Mouse (Mus musculus): ENCODE results near the gene Sema6d. TPM values are rescaled to one million over a fixed set of nuclear protein-coding genes. Genes with fewer than 3 reads are reported as not detected.
"Not testable (repeated sequence)": the region's sequence is repeated elsewhere in the genome, so short reads cannot be mapped to it uniquely, and the experiment has no call there.

Sema6d gene
- polyA plus RNA-seq, 1 experiment from 2014 or later: 11.4 TPM

GRCm38 (mm10) chr2:124298872-124299271 lies 209.1 kb downstream of the Sema6d start:
- Histone ChIP-seq H3K36me3 (no peaks in the 10 kb centered on the region), H3K4me2 (no peak overlapping the region), H3K27me3 (no peaks in the 10 kb centered on the region), H3K9me3 (no peaks in the 10 kb centered on the region), H3K9ac (no peak overlapping the region), H3K27ac (no peak overlapping the region), H3K4me3 (no peak overlapping the region), H3K4me1 (0 out of 2 replicates have a peak, but pooled peaks cover 3% of the 10 kb centered on the region)
- ATAC-seq (ENCODE audit: insufficient number of reproducible peaks, insufficient read depth, low FRiP score, low TSS enrichment, low read depth): no peak
- WGBS: 9% methylated on average over 1 of the region's 1 CpGs

DNA sequence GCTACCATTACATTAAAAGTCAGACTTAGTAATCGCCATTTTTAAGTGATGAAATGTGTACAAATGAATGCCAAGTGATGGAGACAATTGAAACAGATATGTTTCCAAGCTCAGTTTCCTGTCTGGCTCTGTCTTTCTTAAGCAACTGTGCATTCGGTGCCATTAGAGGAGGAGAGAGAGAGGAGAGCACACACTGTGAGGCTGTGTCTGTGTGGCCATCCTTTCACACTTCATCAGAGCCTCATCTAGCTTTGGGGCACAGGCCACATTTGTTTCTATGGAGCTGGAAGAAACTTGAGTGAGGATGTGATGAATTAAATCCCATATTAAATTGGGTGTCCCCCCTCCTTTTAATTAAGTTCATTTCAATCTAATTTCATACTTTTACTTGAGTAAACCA lies 218.8 kb downstream of the Sema6d start:
- Histone ChIP-seq H3K4me3 (no peak overlapping the region), H3K27me3 (no peaks in the 10 kb centered on the region), H3K4me2 (no peak overlapping the region), H3K9ac (no peak overlapping the region), H3K36me3 (no peaks in the 10 kb centered on the region), H3K9me3 (no peaks in the 10 kb centered on the region), H3K27ac (no peak overlapping the region), H3K4me1 (no peaks in the 10 kb centered on the region)
- ATAC-seq (ENCODE audit: insufficient number of reproducible peaks, insufficient read depth, low FRiP score, low TSS enrichment, low read depth): no peak
- 53% methylated on average over 2 of the region's 2 CpGs for WGBS

GRCm38 (mm10) chr2:124309361-124310128 lies 219.8 kb downstream of the Sema6d start:
- Histone ChIP-seq H3K9me3 (no peaks in the 10 kb centered on the region), H3K4me1 (no peaks in the 10 kb centered on the region), H3K27ac (no peak overlapping the region), H3K4me2 (no peak overlapping the region), H3K9ac (no peak overlapping the region), H3K27me3 (no peaks in the 10 kb centered on the region), H3K4me3 (no peak overlapping the region), H3K36me3 (no peaks in the 10 kb centered on the region)
- 94% methylated on average over 6 of the region's 6 CpGs for WGBS
- no peak for ATAC-seq (ENCODE audit: insufficient number of reproducible peaks, insufficient read depth, low FRiP score, low TSS enrichment, low read depth)

DNA sequence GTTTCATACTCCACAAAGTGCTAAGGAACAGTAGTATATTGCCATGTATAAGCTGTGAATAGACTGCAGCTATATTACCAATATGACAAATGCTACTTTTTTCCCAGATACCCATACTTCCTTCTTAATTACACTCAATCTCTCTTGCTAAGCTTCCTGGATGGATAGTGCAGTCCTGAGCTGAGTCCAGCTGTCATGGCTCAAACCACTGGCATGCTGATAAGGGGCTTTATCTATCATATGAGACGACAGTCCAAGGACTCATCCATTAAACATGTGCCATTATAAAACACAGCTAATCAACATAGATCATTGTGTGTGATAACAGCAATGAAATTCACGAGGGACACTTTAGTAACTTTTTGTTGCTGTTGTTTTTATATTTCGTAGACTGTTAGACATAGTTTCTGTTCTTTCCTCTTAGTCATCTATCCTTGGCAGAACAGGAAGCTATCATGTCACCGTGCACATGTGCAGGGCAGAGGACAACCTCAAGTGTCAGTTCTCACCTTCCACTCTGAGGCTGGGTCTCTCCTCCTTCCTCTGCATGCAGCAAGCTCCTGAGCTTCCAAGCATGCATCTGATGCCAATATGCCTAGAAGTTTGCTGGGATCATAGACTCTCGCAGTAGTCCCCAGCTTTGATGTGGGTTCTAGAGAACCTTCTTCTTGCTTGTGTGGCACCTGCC lies 232.9 kb downstream of the Sema6d start:
- Histone ChIP-seq H3K9ac (no peak overlapping the region), H3K27ac (no peak overlapping the region), H3K36me3 (no peaks in the 10 kb centered on the region), H3K9me3 (no peaks in the 10 kb centered on the region), H3K4me3 (no peak overlapping the region), H3K27me3 (no peaks in the 10 kb centered on the region), H3K4me2 (no peak overlapping the region), H3K4me1 (no peaks in the 10 kb centered on the region)
- ATAC-seq (ENCODE audit: insufficient number of reproducible peaks, insufficient read depth, low FRiP score, low TSS enrichment, low read depth): no peak
- 81% methylated on average over 5 of the region's 5 CpGs for WGBS

DNA sequence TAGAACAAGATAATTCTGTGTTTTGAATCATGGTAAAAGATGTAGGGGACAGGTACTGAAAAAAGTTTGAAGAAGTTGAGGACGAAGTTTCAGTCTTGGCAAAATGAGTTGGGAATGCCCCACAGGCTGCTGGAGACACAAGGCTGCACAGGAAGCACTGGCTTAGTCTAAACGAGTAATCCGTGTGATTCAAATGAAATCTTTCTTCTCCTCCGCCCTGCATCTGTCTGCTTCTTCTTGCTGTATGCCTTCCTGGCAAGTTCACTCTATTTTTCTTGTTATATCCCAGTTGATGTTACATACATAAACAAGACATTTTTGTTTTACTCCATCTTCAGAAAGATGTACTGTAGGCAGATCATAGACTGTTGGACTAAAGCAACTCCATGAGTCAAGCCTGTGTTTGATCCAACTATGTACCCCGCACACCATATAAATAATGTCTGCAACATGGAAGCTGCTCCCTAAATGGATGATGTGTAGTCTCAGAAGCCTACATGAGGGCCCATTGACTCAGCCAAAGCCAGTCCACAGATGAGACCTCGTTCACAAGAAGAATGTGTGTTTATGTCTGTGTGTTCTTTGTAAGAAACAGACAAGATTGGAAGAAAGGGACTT lies 234.4 kb downstream of the Sema6d start:
- Histone ChIP-seq H3K4me2 (no peak overlapping the region), H3K4me3 (no peak overlapping the region), H3K27ac (no peak overlapping the region), H3K9ac (no peak overlapping the region), H3K36me3 (no peaks in the 10 kb centered on the region), H3K27me3 (no peaks in the 10 kb centered on the region), H3K4me1 (no peaks in the 10 kb centered on the region), H3K9me3 (no peaks in the 10 kb centered on the region)
- ATAC-seq (ENCODE audit: insufficient number of reproducible peaks, insufficient read depth, low FRiP score, low TSS enrichment, low read depth): no peak
- WGBS: 80% methylated on average over 6 of the region's 6 CpGs

GRCm38 (mm10) chr2:124329473-124330130 lies 239.8 kb downstream of the Sema6d start:
- ATAC-seq (ENCODE audit: insufficient number of reproducible peaks, insufficient read depth, low FRiP score, low TSS enrichment, low read depth): no peak
- no peaks in the 10 kb centered on the region for H3K27me3 ChIP-seq
- no peaks in the 10 kb centered on the region for H3K4me1 ChIP-seq
- no peak overlapping the region for H3K9ac ChIP-seq
- no peak overlapping the region for H3K4me2 ChIP-seq
- H3K36me3 ChIP-seq: no peaks in the 10 kb centered on the region
- no peak overlapping the region for H3K27ac ChIP-seq
- no peak overlapping the region for H3K4me3 ChIP-seq
- WGBS: 64% methylated on average over 1 of the region's 1 CpGs
- H3K9me3 ChIP-seq: no peaks in the 10 kb centered on the region

- WGBS: 77% methylated on average over 5 of the region's 5 CpGs
- H3K36me3 ChIP-seq: no peaks in the 10 kb centered on the region
- H3K9ac ChIP-seq: no peak overlapping the region
- H3K4me3 ChIP-seq: no peak overlapping the region
- no peaks in the 10 kb centered on the region for H3K27me3 ChIP-seq
- no peaks in the 10 kb centered on the region for H3K9me3 ChIP-seq
- H3K27ac ChIP-seq: no peak overlapping the region; the same call in 1 of the 2 replicates
- no peak for ATAC-seq (ENCODE audit: insufficient number of reproducible peaks, insufficient read depth, low FRiP score, low TSS enrichment, low read depth)
- H3K4me1 ChIP-seq: peaks cover 5% of the 10 kb centered on the region; the same call in 1 of the 2 replicates
- no peak overlapping the region for H3K4me2 ChIP-seq
Observed at GRCm38 (mm10) chr2:124332890-124333289, 243.1 kb downstream of the Sema6d start.

GRCm38 (mm10) chr2:124334655-124335054 lies 244.9 kb downstream of the Sema6d start:
- not testable (repeated sequence) for H3K9ac ChIP-seq; H3K27me3 ChIP-seq; ATAC-seq (ENCODE audit: insufficient number of reproducible peaks, insufficient read depth, low FRiP score, low TSS enrichment, low read depth); H3K36me3 ChIP-seq; H3K4me3 ChIP-seq; H3K4me2 ChIP-seq; H3K27ac ChIP-seq; H3K9me3 ChIP-seq; H3K4me1 ChIP-seq
- 59% methylated on average over 2 of the region's 2 CpGs for WGBS

DNA sequence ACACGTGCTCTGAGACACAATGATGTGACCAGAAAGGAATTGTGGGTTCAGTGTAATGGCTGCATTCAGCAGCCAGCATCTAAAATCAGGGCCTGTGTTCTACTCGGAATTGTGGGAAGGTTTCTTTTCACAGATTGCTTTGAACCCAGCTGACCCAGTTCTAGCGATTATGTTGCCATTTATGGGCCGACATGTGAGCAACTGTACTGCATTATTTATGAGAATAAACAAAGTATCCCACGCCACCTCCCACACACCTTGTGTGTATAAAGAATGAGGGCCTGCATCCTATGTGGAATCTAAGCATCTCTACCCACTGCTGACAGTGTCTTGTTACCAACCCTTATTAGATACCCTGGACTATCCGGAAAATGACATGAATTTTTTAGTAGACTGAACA lies 248.5 kb downstream of the Sema6d start:
- H3K27me3 ChIP-seq: no peaks in the 10 kb centered on the region
- H3K4me2 ChIP-seq: no peak overlapping the region
- H3K9ac ChIP-seq: no peak overlapping the region
- H3K4me1 ChIP-seq: peaks cover 5% of the 10 kb centered on the region; the same call in 1 of the 2 replicates
- H3K4me3 ChIP-seq: no peak overlapping the region
- no peaks in the 10 kb centered on the region for H3K36me3 ChIP-seq
- no peaks in the 10 kb centered on the region for H3K9me3 ChIP-seq
- no peak overlapping the region for H3K27ac ChIP-seq
- 75% methylated on average over 6 of the region's 6 CpGs for WGBS
- no peak for ATAC-seq (ENCODE audit: insufficient number of reproducible peaks, insufficient read depth, low FRiP score, low TSS enrichment, low read depth)

- H3K27me3 ChIP-seq: no peaks in the 10 kb centered on the region
- no peak for ATAC-seq (ENCODE audit: insufficient number of reproducible peaks, insufficient read depth, low FRiP score, low TSS enrichment, low read depth)
- H3K9me3 ChIP-seq: no peaks in the 10 kb centered on the region
- H3K4me3 ChIP-seq: no peak overlapping the region
- no peaks in the 10 kb centered on the region for H3K4me1 ChIP-seq
- H3K27ac ChIP-seq: no peak overlapping the region
- H3K9ac ChIP-seq: no peak overlapping the region
- WGBS: 89% methylated on average over 2 of the region's 2 CpGs
- H3K36me3 ChIP-seq: no peaks in the 10 kb centered on the region
- H3K4me2 ChIP-seq: no peak overlapping the region
Observed at GRCm38 (mm10) chr2:124354191-124354590, 264.4 kb downstream of the Sema6d start.

DNA sequence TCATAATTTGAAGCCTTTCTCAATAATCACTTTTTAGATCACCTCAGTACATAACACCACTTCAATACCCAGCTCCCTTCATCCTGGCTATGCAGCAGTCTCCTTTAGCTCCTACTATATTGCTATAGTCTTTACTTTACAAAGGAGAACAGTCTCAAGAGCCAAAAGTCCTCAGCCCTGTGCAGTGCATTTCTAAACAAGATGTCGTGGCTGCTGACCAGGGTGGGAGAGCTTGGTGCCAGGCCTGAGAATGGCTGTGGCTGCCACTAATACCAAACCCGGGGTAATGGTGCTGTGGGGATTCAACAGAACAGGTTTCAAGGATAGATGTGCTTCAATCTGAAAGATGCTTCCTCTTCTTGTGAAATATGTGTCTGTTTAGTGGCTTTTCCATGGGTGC lies 264.9 kb downstream of the Sema6d start:
- no peak overlapping the region for H3K4me3 ChIP-seq
- H3K4me2 ChIP-seq: no peak overlapping the region
- no peaks in the 10 kb centered on the region for H3K36me3 ChIP-seq
- no peaks in the 10 kb centered on the region for H3K27me3 ChIP-seq
- no peak overlapping the region for H3K27ac ChIP-seq
- 86% methylated on average over 2 of the region's 2 CpGs for WGBS
- no peak overlapping the region for H3K9ac ChIP-seq
- no peaks in the 10 kb centered on the region for H3K4me1 ChIP-seq
- ATAC-seq (ENCODE audit: insufficient number of reproducible peaks, insufficient read depth, low FRiP score, low TSS enrichment, low read depth): no peak
- H3K9me3 ChIP-seq: no peaks in the 10 kb centered on the region
